Mouse (Mus musculus): ENCODE measurements at regions not wholly inside any gene's neighbourhood (a gene's known extent, or its start where the extent isn't known, plus 50 kb on each side); places are given as distances from the start of the nearest gene placed in this dataset.

DNA sequence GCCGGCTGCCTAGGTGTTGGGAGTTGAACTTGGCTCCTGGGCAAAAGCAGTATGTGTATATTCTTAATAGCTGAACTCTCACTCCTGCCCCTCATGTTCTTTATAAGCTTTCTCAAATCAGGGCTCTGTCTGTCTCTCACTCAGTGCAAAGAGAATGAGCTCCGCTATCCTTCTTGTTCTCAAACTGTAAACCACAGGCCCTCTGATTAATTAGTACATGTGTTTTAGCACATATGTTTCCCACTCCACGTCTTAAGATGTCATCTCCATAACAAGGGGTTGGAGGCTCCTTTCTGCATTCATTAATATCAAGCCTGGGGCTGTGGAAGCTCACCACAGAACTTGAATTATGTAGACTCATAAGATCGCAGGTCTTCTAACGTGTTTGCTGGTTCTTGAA is 104.7 kb downstream of the Nsun3 start:
- no peak for DNase-seq (ENCODE audit: low spot score in 2 of 2)

GRCm38 (mm10) chr16:62676815-62677214 is 109.8 kb downstream of the Nsun3 start:
- no peak for DNase-seq (ENCODE audit: low spot score in 2 of 2)

DNA sequence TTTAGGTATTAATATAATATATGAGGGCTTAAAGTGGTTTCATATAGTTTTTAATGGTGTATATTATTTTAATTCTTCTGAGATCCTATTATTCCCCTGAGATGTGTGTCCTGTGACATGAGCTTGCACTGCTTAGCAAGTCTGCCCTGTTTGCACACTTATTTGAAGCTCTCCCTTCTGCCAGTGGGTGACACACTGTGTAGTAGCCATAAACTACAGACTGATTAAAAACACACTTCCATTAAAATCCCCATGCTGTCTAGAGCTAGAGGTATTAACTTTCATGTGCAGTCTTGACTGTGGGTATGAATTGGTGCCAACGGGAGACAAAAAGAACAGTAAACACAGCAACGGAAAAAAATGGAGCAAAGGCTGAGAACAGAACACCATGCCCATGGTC is 129.2 kb downstream of the Nsun3 start:
- DNase-seq (ENCODE audit: low spot score in 2 of 2): no peak

- DNase-seq (ENCODE audit: low spot score in 2 of 2): no peak
Measured at GRCm38 (mm10) chr16:62654436-62654835, 132.2 kb downstream of the Nsun3 start.

GRCm38 (mm10) chr16:62653817-62654216 is 132.8 kb downstream of the Nsun3 start:
- DNase-seq (ENCODE audit: low spot score in 2 of 2): no peak

GRCm38 (mm10) chr16:62652769-62653465 is 133.7 kb downstream of the Nsun3 start:
- no peak for DNase-seq (ENCODE audit: low spot score in 2 of 2)

DNA sequence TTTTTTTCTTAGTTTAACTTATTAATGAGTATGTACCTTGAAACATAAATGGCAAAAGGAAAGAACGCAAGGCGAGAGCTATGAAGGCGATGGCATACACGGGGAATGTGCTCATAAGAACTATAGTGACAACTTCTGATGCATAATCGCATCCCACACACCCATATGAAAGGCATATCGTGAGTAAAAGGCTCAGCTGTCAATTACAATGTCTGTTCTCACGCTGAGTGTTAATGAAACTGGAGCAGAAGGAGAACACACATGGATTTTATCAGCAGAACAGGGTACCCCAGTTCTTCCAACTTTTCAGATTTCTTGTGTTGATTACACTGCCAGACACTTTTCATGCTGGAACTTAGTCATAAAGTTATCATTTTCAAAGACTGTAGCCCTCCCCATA is 135.8 kb downstream of the Nsun3 start:
- no peak for DNase-seq (ENCODE audit: low spot score in 2 of 2)

GRCm38 (mm10) chr16:62648326-62648725 is 138.3 kb downstream of the Nsun3 start:
- DNase-seq (ENCODE audit: low spot score in 2 of 2): no peak

- no peak for DNase-seq (ENCODE audit: low spot score in 2 of 2)
Measured at GRCm38 (mm10) chr16:62646113-62646512, 140.5 kb downstream of the Nsun3 start.

DNA sequence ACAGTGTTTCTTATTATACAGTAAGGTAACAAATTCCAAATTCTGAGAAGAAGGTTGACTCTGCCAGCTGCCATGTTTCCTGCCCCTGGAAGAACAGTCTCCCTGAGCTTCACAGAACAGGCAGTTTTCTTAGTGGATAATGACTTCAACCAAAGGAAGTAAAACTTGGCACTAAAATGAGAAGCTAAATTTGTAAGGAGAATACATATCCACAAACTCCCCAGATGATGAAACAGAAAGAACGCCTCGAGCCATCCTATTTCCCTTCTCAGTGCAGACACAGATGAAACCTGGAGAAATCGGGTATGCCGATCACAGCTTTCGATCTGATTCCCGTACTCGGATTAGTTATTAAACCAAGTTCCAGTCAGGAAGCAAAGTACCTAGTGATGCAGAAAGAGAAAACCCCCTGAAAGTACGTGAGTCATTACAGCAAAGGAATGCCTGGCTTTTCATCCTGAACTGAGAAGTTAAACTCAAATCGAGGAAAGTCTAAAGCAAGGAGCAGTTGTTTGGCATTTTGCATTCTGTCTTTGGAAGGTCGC is 143.7 kb downstream of the Nsun3 start:
- no peak for DNase-seq (ENCODE audit: low spot score in 2 of 2)

DNA sequence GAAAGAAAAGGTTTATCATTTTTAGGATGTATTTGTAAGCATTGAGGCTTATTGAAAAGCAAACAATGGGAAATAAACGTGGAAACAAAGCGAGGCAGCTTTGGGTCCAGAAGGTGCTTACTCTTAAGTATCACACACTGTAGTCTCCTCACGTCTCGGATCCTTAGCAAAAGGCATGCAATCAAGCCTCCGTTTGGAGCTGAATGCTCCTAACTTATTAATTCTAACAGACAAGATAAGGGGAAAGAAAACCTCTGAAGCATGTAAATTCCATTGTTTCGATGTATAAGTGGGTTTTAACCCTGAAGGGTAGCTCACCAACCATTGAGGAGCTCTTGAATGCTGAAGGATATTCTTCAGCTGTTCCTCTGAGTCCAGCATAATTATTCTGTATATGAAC is 162.7 kb downstream of the Nsun3 start:
- DNase-seq (ENCODE audit: low spot score in 2 of 2): no peak

- DNase-seq (ENCODE audit: low spot score in 2 of 2): no peak
Measured at GRCm38 (mm10) chr16:62610873-62611272, 175.7 kb downstream of the Nsun3 start.

DNA sequence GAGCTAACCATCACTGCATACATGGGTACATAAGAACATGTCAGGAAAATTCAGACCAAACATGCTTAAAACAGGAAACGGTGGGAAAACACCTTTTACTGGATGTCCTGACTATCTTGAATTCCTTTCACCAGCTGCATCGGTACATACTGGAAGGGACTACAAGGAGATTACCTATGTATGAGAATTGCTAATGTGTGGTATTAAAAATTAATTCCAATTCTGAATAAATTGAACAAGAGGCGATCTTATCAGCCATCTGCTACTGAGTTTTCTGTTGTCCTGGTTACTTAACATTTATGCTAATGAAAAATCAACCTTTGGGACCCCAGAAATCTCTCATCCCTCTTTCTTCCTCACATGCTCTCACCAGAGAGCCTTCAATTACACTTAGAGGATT is 178.0 kb downstream of the Nsun3 start:
- no peak for DNase-seq (ENCODE audit: low spot score in 2 of 2)

- DNase-seq (ENCODE audit: low spot score in 2 of 2): no peak
Measured at GRCm38 (mm10) chr16:62605920-62606319, 180.7 kb downstream of the Nsun3 start.

DNA sequence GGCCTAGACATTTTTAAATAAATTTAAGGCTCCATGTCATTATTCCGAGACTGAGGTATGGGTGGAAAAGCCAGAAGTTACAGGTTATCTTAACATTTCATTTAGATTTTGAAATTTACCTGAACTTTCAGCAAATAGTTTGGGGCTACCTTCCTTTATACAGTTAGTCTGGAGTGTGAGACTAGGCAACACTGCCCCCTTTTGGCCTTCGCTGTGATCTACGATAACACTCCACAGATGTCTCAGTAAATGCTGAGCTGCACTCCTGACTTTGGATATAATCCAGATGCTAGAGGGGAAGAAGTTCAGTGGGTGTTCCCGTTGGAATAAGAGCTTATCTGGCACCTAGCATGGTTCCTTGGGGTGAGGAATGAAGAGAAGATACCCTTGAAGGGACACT is 224.6 kb downstream of the Nsun3 start:
- DNase-seq (ENCODE audit: low spot score in 2 of 2): peak; percentile 4 to 13

GRCm38 (mm10) chr16:62543156-62543555 is 243.5 kb downstream of the Nsun3 start:
- no peak for DNase-seq (ENCODE audit: low spot score in 2 of 2)

- no peak for DNase-seq (ENCODE audit: low spot score in 2 of 2)
Measured at GRCm38 (mm10) chr16:62537730-62538479, 248.7 kb downstream of the Nsun3 start.

- peak in 1 of 2 experiments; percentile 2 for DNase-seq (ENCODE audit: low spot score in 2 of 2)
Measured at GRCm38 (mm10) chr16:62509321-62509720, 277.3 kb downstream of the Nsun3 start.

DNA sequence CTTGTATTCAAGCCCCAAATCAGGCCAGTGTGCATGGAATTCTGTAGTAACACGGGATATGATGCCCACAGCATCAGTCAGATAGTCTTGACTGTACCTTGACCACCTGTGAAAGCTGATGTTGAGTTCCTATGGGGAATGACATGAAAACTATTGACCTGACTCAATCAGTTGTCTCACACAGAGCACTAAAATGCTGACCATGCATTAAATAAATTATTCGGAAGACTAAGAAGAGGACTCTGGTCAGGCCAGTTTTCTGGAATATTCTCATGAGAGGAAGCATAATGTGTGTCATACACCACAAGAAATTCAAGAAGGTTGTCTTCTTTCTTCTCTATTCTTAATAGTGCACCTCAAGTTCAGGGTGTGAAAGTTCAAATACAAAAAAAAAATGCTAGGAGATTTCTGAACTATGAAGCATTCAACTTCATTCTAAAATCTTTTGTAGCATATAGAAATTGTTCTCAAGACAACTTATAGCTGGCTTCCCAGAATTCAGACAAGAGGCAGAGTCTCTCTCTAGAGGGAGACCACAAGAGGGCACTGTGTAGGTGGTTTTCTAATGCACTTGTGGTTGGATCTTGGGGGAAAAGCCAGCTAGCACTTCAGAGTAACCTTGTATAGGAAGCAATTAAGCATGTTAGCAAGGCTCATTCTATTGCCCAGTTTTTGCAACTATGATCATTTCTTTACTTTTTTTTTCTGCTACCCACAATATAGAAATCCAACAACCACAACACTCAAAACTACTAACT is 279.7 kb downstream of the Nsun3 start:
- no peak for DNase-seq (ENCODE audit: low spot score in 2 of 2)

- DNase-seq (ENCODE audit: low spot score in 2 of 2): no peak
Measured at GRCm38 (mm10) chr16:62500870-62501269, 285.7 kb downstream of the Nsun3 start.

DNA sequence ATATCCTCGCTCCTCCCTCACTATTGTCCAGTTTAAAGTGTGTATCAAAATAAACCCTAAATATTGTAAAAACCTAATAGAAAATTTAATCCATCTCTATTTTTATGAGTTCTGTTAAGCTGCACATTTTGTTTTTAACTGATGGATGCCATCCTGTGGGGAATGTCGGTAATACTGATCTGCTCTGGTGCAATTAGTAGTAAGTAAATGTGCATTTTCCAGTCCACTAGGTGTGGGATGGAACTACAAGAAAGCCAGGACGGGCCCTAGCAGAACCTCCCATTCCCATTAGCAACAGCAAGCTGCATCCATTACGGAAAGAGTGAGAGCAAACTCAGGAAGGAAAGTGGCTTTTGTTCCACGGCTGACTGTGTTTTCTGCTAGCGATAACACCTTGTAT is 286.3 kb downstream of the Nsun3 start:
- no peak for DNase-seq (ENCODE audit: low spot score in 2 of 2)

GRCm38 (mm10) chr16:62498761-62499160 is 287.9 kb downstream of the Nsun3 start:
- no peak for DNase-seq (ENCODE audit: low spot score in 2 of 2)

Data from urinary bladder, postnatal 36 days (tissue).